Mouse (Mus musculus) retina, embryonic 14.5 days (tissue): ENCODE results near the gene Thada.

ENCODE experiments used
- DNase-seq: peaks from one replicate; pipeline ENCODE4 v3.0.0-alpha.2; 2015; ENCODE audit warnings: low spot score

The Thada gene

DNA sequence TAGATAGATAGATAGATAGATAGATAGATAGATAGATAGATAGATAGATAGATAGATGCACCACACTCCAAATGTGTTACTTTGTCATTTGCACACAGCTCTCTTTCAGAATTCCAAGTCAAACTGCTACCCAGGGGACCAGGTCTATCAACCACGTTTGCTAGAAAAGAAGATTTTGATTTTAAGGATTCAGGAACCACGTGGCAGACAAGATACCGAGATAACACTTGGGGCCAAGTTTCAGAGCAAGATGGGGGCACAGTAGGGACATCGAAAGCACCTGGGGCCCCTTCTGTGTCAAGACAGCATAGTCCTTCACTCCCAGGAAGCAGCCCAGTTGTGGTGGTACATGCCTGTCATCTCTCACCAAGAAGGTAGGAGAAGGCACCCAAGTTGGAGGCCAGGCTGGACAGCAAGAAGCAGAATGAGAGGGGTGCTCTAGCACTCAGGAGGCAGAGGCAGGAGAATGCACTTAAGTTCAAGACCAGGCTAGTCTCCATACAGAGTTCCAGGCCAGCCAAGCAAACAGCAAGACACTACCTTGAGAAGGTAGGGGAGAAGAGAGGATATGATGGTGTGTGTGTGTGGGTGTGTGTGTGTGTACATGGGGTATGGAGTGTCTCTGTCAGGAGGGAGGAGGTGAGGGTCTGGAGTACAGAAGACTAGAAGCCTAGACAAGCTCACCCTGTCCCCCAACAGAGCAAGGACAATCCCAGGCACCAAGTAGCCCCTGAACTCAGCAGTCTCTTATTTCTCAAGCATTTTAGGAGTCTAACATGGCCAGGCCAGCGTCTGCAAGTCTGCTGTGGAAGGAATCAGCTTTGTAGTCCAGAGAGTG lies 321.0 kb downstream of the Thada start:
- no peak for DNase-seq

DNA sequence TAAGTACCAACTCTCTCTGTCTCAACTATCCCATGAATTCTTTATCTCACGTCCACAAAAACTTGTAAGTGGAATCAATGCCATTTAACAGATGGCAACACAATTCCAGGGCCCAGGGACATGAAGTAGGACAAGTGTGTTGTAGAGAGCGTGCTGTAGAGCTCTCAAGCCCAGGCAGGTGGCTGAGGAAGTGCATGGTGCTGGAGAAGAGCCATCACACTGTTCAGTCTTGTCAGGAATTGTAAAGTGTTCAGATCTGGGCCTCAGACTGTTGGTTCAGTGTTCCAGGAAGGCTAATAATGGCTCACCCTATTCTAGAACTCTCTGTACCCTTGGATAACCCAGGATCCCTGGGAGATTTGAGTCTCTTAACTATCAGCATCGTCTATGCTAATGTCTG lies 321.9 kb downstream of the Thada start:
- DNase-seq, result no peak

DNA sequence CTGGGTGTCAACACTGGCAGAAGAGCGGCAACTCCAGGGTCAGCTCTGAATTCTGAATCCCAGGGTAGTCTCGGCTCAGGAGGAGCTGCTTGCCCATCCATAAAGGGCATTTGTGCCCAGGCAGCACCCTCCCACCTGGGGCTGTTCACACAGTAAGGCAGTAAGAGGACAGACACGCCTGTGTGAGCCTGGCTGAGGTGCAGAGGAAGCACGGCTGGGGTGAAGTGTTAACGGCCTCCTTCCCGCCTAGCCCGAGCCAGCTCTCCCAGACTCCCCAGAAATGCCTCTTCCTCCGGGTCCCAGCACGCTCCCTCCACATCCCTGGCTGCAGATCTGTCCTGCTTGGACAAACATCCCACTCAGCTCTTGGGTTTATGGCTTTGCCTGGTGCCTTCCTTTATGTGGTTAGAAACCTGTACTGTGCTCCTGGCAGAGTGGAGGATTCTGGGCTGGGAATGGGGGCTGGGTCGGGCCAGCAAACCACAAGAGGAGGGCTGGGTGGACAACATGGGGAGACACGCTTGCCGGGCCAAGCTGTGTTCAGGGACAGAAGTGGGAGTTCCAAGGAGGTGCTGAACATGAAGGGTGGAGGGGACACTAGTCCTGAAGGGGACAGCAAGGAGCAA lies 322.7 kb downstream of the Thada start:
- no peak for DNase-seq

DNA sequence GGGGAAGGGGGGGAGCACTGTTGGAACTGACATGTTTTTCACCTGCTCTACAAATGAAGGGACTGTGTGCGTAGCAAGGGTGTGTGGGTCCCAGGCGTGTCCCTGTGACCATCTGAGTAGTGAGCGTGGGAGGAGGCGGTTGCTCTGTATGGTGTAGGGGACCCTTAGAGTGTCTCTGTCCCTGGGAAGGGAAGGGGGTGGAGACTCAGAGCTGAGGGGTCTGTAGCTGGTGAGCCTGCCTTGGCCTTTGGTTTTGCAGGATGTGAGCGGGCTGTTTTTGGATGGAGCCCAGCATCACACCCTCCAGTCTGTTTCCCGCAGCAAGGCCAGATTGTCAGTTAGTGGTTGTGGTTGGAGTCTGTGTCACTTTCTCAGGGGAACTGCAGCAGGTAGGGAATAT lies 324.3 kb downstream of the Thada start:
- DNase-seq, result no peak

DNA sequence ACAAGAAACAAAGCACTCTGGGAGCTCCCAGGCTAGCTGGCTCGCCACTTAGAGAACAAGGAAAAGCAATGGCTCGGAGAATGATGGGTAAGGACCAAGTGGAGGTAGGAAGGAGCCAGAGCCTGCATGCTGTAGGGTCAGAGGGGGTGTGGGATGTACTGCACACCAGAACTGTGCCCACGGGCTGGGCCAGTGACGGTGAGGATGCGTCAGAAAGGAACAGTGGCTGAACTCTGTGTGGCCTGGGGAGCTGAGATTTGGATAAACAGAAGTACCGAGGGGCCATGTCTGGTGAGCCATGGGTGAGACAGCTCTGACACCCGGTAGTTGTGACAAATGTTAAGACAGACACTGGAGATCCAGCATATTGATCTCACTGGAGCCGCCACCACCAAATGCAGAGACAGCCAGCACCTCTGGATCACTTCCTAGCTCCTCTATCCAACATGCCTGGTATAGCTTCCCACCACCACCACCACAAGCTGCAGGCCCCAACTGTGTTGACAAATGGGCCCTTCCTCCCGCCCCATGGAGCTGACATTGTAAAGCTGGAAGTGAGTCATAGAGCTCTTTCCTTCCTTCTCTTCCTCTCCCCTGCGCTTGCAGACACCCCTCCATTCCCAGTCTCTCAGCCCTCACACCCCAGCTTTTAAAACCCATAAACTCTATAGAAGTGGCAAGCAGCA lies 325.0 kb downstream of the Thada start:
- no peak for DNase-seq
